Mouse (Mus musculus) R1 (cell line): ENCODE results near the gene Gm10439.
"Not testable (repeated sequence)": the region's sequence is repeated elsewhere in the genome, so short reads cannot be mapped to it uniquely, and the experiment has no call there.

Experiments used
- DNase-seq: peaks from one replicate; pipeline ENCODE4 v3.0.0-alpha.2; 2018; ENCODE audit warnings: low read depth, low spot score

Gene Gm10439

DNA sequence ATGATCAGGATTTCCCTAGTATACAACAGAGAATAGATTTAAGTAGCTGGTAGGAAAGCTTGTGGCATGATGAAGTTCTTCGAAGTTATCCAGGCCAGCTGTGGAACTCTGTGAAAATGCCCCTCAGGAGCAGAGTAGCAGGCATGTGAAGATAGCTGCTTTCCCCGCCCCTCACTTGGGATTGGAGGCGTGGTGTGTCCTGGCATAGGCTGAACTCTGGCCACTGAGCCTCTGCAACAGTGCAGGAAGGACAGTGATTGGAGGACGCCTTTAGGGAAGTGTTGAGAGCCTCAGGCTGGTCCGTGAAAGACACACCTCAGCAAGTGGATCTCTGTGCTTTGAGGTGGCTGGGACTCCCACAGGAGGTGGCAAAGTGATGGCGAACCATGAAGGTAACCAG, at the start of gene Gm10439:
TSS of gene Gm10439 (plus strand) at position 301 of the 400 bp plus-strand sequence.
- DNase-seq = not testable (repeated sequence)
